Mouse (Mus musculus): ENCODE measurements at regions not wholly inside any gene's neighbourhood (a gene's known extent, or its start where the extent isn't known, plus 50 kb on each side); places are given as distances from the start of the nearest gene placed in this dataset.

- DNase-seq (ENCODE audit: inconsistent ontology term) = no peak
Observed at GRCm38 (mm10) chrX:166980504-166980903, 228.6 kb downstream of the Tmsb4x start.

- DNase-seq (ENCODE audit: inconsistent ontology term) = no peak
Observed at GRCm38 (mm10) chrX:166977029-166977428, 232.1 kb downstream of the Tmsb4x start.

DNA sequence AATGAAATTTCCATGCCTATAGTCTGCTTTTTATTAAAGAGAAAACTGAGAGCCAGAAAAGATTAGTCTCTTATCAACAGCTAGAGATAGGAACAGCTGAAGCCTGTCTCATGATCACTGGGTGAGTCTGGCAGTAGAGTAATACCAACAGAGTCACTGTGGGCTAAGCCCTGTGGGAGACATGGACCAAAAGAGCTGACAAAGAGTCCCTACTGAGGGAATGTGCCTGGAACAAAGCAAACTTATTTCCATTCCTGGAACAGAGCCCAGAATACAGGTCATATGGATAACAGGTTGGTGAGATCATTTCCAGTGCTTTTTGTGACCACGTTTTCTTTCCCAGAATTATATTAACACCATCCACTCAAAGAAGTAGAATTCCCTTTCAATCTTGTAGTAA, 237.4 kb downstream of the Tmsb4x start:
- peak; percentile 83 for DNase-seq (ENCODE audit: inconsistent ontology term)

GRCm38 (mm10) chrX:166964656-166965582, 244.2 kb downstream of the Tmsb4x start:
- no peak for DNase-seq (ENCODE audit: inconsistent ontology term)

- no peak for DNase-seq (ENCODE audit: inconsistent ontology term)
Observed at GRCm38 (mm10) chrX:166952528-166953189, 256.5 kb downstream of the Tmsb4x start.

DNA sequence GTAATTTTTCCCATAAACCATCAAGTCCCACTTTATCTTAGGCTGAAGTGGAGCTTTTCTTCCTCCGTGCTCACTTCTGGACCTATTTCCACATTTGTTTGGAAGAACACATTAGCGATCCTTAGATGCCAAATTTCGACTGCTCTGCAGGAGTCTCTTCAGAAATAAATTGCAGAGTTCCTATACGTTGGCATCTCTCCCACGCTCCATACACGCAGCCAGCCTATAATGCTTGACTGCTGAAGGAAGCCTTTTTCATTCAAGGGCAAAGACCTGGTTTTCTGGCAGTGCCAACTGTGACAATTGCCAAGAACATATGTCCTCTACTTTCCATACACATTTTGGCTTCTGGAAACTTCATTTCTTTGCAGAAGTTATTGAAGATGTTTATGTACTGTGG, 258.1 kb downstream of the Tmsb4x start:
- DNase-seq (ENCODE audit: inconsistent ontology term) = no peak

DNA sequence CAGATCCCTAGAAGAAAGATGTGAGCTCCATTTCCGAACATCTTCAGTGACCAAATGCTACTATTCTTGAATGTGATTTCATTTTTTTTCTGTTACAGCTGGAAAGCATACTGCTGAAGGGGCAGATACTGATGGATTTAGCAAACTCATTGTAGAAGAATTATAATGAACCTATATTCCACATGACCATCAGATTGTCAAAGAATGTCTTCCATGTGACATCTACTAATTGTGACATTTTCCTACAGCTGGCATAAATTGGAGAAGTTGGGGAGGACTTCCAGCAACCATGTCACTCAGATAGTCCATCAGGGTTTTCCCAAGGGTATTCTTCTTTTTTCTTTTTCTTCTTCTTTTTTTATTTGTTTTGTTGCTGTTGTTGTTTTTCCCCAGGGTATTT, 263.2 kb downstream of the Tmsb4x start:
- DNase-seq (ENCODE audit: inconsistent ontology term) = no peak

GRCm38 (mm10) chrX:166945476-166945875, 263.6 kb downstream of the Tmsb4x start:
- no peak for DNase-seq (ENCODE audit: inconsistent ontology term)

DNA sequence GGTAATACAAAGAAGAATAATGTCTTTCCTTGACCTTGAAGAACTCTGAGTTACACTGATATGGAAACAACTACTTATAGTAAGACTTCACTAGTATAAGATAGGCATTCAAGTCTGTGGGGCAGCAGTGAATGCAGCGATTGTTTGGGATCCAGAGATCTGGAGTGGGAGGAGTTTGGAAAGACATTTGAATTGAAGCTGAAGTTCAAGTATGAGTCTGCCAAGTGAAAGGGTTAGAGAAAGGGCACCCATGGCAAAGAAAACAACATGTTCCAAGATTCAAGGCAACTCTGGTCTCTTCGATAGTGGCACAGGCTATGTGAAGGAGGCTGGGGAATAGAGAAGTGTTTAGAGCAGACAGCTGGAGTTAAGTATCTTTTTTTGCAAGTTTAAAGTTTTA, 275.3 kb downstream of the Tmsb4x start:
- peak; percentile 22 for DNase-seq (ENCODE audit: inconsistent ontology term)

GRCm38 (mm10) chrX:166932472-166932871, 276.6 kb downstream of the Tmsb4x start:
- no peak for DNase-seq (ENCODE audit: inconsistent ontology term)

DNA sequence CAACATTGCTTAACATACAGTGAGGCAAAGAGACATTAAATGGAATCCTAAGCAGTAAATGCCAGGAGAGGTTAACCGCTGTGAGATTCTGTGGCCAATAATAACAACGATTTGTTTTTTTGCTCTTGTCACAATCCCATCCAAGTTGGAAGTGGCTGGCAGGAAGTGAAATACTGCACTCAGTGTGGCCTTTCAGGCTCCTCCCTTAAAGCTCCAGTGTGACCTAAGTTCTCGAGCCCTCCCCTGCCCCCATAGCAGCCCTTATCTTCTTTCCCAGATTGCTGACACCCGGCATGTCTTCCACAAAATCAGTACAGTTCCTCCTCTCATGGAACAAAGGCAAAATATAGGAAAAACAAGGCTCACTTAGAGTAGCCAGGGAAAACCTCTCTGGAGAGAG, 278.1 kb downstream of the Tmsb4x start:
- no peak for DNase-seq (ENCODE audit: inconsistent ontology term)

DNA sequence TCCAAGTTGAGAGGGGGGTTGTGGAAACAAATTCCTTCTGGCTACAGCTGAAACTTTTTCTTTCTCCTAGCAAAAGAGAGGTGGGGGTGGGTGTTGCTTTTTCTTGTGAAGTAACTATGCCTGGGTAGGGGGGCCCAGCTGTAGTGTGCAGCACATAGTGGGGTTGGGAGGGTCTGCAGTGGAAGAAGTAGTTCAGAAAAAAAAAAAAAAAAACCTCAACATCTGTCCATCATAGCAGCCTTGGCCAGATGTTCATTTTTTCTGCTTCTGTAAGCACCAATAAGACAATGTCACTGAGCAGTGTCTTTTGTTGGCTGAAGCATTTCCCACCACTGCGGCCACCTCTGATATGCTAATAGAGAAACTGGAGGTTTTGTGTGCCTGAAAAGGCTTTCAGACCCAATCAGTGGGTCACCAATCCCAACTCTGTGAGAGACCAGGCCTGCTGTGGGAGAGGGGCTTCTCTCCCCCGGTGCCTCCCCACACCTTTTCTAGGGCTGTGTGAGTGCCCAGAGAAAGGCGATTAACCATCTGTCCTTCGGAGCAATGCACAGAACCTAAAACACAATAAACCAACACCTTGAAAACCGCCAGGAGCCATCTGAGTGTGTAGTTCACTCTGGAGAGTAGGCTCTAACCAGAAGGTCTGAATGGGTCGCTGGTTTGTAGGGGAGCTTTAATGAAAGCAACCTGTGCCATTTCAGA, 279.2 kb downstream of the Tmsb4x start:
- DNase-seq (ENCODE audit: inconsistent ontology term) = no peak

DNA sequence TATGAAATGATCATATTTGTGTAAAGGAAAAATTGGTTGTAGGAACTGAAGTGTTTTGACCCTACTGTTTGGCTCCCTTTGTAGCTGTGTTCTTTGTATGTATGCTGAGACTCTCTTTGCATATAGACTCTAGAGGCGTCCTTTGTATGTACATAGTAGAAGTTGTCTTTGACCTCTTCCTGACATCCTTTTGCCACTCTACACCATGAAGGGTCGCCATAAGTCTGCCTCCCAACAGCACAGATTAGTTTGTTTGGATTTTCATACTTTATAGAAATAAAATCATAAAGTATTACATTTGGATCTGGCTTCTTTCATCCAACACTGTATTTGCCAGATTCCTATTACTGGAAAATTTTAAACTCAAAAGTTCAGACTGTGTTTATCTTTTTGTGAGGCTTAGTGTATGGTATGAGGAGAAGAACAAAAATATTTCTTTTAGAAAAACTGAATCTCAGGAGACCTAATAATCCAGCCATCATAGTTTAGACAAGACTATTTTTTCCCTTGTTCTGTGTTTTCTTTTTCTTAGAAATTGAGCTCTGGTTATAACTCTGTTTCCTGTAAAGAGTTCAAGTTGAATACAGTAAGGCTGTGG, 293.7 kb downstream of the Tmsb4x start:
- no peak for DNase-seq (ENCODE audit: inconsistent ontology term)

GRCm38 (mm10) chrX:166906602-166907001, 302.5 kb downstream of the Tmsb4x start:
- DNase-seq (ENCODE audit: inconsistent ontology term) = no peak

DNA sequence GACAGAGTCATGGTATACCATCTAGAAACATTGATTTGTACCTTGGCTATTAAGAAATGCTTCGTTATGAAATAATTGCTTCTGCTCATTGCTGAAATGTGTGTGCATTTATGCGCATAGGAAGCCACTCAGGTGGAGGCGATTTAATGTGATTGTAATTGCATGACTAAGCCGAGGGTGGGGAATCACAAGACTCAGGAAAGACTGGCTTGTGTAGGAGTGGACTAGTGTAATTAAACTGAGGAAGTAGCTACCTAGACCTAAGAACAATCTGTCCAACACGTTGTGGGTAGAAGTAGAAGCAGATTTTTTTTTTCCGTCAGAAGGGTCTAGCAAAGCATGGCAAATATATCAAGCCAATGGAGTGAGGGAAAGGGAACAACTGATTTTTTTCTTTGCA, 308.4 kb downstream of the Tmsb4x start:
- no peak for DNase-seq (ENCODE audit: inconsistent ontology term)

DNA sequence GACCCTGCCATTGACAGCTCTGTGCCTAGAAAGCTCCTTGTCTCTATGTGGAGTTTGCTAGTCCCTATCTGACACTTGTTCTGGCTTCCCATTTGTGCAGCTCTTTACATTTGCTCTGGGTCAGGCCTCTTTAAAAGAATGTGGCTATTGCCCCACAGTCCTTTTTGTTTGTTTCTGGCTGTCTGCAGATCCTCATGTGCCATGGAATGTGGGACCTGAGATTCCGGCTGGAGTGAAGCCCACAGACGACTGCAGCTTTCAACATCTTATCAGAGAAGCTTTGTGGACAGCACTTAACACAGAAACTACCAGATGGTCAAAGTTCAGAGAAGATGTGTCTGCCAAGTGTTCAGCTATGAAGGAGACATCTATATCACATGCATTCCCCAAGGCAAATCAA, 309.7 kb upstream of the Egfl6 start:
- peak; percentile 46 for DNase-seq (ENCODE audit: inconsistent ontology term)

DNA sequence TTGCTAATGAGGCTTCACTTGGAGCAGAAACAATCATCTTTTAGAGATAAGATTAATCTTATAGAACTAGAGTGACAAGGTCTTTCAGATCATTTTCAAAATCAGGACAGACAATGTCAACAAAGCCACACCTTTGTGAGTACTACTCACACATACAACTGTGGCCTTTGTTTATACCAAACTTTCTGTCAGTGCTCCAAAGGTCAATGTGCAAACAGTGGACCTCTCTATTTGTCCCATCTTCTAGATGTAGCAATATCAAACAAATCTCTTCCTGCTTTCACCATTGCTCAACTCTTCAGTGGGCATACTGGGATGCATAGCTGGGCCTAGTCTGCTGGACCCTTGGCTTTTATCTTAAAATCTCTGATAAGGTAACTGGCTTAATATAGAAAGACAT, 300.9 kb upstream of the Egfl6 start:
- no peak for DNase-seq (ENCODE audit: inconsistent ontology term)

GRCm38 (mm10) chrX:166869515-166869914, 284.0 kb upstream of the Egfl6 start:
- no peak for DNase-seq (ENCODE audit: inconsistent ontology term)

GRCm38 (mm10) chrX:166867692-166868091, 282.2 kb upstream of the Egfl6 start:
- no peak for DNase-seq (ENCODE audit: inconsistent ontology term)

Data from Muller cell, postnatal 12 days (primary cell).